Mouse (Mus musculus) thymus, adult 2 months (tissue): ENCODE data around the gene Agbl5.

Experiments
- CTCF ChIP-seq: fragments of 200-500 bp; IDR thresholded peaks from 2 replicates; pipeline ENCODE4 v1.5.1; 2012; ENCODE audit warnings: mild to moderate bottlenecking, control low read depth, low read length, moderate library complexity, borderline replicate concordance; ENCODE audit not compliant: control insufficient read depth, poor library complexity, insufficient read depth; ENCODE audit errors: extremely low read depth
- POLR2A ChIP-seq: fragments of 200-500 bp; IDR thresholded peaks from 2 replicates; pipeline ENCODE4 v1.6.1; 2012; ENCODE audit warnings: mild to moderate bottlenecking, low read length, control low read depth, moderate library complexity; ENCODE audit not compliant: control insufficient read depth, poor library complexity, insufficient read depth; ENCODE audit errors: extremely low read depth

DNA sequence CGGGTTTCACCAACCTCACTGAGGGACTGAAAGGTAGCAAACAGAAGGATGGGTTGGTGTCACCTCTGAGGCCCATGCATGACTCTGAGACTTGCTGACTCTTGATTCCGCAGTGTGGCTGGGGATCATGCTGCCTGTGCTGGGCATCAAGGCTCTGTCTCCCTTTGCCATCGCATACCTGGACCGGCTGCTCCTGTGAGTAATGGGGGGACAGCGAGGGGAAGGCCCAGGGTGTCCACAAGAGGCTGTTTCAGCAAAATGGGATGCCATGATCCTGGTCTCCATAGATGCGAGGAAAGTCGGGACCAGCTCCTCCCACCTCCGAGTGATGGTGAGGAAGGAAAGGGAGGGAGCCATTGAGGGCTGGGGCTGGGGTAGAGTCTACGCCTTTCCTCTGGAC, 15.9 kb upstream of the Agbl5 start:
- no peak for TF ChIP-seq CTCF
- TF ChIP-seq POLR2A, result no peak
